Mouse (Mus musculus): ENCODE measurements around the gene Mrtfa.

- no peak for TF ChIP-seq CTCF (IDR thresholded peaks at IDR 0.05; ENCODE audit: extremely low read depth, insufficient read depth, insufficient read length, insufficient replicate concordance)
- no peak for TF ChIP-seq POLR2A (IDR thresholded peaks at IDR 0.05; ENCODE audit: low read depth, low read length)
These were observed 88.2 kb downstream of the Mrtfa start for GRCm38 (mm10) chr15:81102274-81102879.
